In the genomic region with DNA sequence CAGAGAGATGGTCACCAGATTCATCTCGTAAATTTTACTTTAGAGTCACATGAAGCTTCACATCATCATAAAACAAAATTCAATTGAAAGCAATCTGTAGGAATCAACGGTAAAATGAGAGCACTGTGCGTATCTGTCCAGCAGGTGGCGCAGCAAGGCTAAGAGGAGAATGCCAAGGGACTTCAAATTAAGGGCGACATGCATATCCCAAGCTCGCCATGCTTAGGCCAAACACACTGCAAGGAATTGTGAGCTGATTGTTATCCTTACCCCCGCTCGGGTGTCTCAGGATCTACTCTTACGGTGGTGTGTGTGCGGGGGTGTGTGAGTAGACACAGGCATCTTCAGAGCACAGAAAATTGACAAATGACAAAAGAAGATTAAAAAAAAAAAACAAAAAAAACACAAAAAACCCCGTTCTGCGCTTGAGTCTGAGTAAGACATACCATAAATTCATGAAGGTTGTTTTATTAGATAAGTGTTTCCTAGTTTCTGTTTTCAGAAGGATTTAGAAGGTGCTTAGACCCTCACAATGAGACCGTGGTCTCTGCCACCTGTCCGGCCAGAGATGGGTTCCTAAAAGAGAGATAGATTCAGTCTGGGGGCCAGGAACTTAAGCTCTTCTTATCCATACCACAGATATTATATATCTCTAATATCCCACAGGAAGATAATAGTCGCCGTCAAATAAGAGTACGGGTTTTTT, we compare ENCODE assay signal across 8 mouse cellular contexts.
A peak's percentile ranks its signal among the peaks of the same experiment; 100 is the strongest.
DNase-seq lines count a peak whose midpoint lies in the region; ATAC-seq lines count a peak whose summit lies in the region.

No protein-coding gene starts in this region.

- no peaks in the 10 kb centered on the region for H3K9me3 ChIP-seq in hindbrain, embryonic 14.5 days (ENCODE audit: control insufficient read depth, low read length)

- peak overlapping the region; percentile 46 for H3K4me2 ChIP-seq in hindbrain, embryonic 14.5 days (replicated peaks)

- peak; percentile 78 for DNase-seq in R1 (ENCODE audit: low read depth, low spot score)
- DNase-seq in cerebellum, adult 9-11 months = peak; percentile 85
- DNase-seq in frontal cortex, postnatal 14 days (ENCODE audit: low spot score in 2 of 2) = peak; percentile 69 to 82
- peak; percentile 94 for DNase-seq in hindbrain, embryonic 14.5 days (ENCODE audit: low spot score)
- peak; percentile 65 to 89 for DNase-seq in layer of hippocampus, postnatal 25 days (ENCODE audit: extremely low spot score in 1 of 2, low spot score in 1 of 2)
- peak; percentile 31 for DNase-seq in lung, postnatal 25 days (ENCODE audit: low spot score)
- DNase-seq in right cerebral cortex, adult 18-20 months = peak; percentile 81
- DNase-seq in urinary bladder, postnatal 4 days (ENCODE audit: low spot score in 2 of 2) = peak; percentile 29 to 78

- H3K9ac ChIP-seq in hindbrain, embryonic 14.5 days = no peak overlapping the region

- peak overlapping the region; percentile 43; the same call in 1 of the 2 replicates for H3K27ac ChIP-seq in hindbrain, embryonic 14.5 days

- H3K4me3 ChIP-seq in hindbrain, embryonic 14.5 days (replicated peaks; ENCODE audit: low read length) = peak overlapping the region; percentile 12

- no peaks in the 10 kb centered on the region for H3K27me3 ChIP-seq in hindbrain, embryonic 14.5 days (ENCODE audit: control insufficient read depth, insufficient read depth, low read length)

- H3K4me1 ChIP-seq in hindbrain, embryonic 14.5 days (replicated peaks; ENCODE audit: control insufficient read depth, insufficient read depth, low read length) = peaks cover 5% of the 10 kb centered on the region

- WGBS in hindbrain, embryonic 14.5 days = 17% methylated on average over 17 of the region's 17 CpGs

- peak; percentile 75 for ATAC-seq in hindbrain, embryonic 14.5 days (ENCODE audit: low FRiP score)

- H3K36me3 ChIP-seq in hindbrain, embryonic 14.5 days (replicated peaks; ENCODE audit: control insufficient read depth, insufficient read depth) = no peaks in the 10 kb centered on the region

Comparison
In these comparisons a context has a peak if more than half of its experiments do, and no peak if none do; other contexts are left out.
1. Peak in every context shown above with its lines: DNase-seq, ATAC-seq, H3K4me3 ChIP-seq and H3K27ac ChIP-seq.
2. DNase-seq: peak in every context shown above with its lines; median percentile 94 in hindbrain, embryonic 14.5 days; 85 in cerebellum, adult 9-11 months; 81 in right cerebral cortex, adult 18-20 months; 78 in R1; 77 in layer of hippocampus, postnatal 25 days; 76 in frontal cortex, postnatal 14 days; 54 in urinary bladder, postnatal 4 days; 31 in lung, postnatal 25 days.